Mouse (Mus musculus): ENCODE results near the gene Mrtfb.
"Not testable (repeated sequence)": the region's sequence is repeated elsewhere in the genome, so short reads cannot be mapped to it uniquely, and the experiment has no call there.

The Mrtfb gene

DNA sequence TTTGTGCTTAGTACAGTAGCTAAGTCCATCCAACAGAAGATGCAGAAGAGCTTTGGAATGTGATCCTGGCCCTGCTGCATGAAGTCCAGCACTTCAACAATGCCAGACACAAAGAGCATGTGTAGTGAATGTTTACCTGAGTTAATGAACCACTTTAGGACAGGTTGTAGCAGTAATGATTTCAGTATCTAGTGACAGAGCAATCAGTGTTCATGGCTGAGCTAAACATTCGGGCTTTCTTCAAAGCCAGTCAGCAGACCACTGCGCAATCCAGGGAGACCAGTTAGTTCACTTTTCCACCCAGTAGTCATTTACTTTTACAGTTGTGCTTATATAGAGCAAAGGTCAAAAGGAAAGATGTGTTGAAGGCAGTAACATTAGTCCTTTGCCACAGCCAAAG, 20.0 kb downstream of the Mrtfb start:
- no peak for DNase-seq (ENCODE audit: low spot score)

- DNase-seq (ENCODE audit: low spot score) = no peak
These were observed 20.6 kb downstream of the Mrtfb start for GRCm38 (mm10) chr16:13276709-13277399.

- DNase-seq (ENCODE audit: low spot score) = not testable (repeated sequence)
These were observed 30.1 kb downstream of the Mrtfb start for GRCm38 (mm10) chr16:13286425-13286824.

DNA sequence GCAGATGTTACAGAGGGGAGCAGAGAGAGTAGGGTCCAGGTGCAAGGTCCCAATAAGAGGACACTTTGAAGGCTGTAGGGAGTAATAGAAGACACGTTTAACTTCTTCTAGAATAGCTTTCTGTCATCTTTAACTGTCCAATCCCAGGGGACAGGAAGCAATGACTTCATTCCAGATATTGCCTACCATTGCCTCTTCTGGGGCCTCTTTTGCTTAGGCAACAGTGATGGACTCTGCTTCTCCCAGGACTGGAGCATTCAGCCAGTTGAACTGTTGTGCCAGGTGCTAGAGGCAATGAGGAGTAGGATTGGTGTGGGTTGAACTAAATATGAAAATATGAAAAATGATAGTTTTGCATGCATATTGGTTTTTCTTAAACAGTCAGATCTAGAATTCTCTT, 41.6 kb downstream of the Mrtfb start:
- no peak for DNase-seq (ENCODE audit: low spot score)

DNA sequence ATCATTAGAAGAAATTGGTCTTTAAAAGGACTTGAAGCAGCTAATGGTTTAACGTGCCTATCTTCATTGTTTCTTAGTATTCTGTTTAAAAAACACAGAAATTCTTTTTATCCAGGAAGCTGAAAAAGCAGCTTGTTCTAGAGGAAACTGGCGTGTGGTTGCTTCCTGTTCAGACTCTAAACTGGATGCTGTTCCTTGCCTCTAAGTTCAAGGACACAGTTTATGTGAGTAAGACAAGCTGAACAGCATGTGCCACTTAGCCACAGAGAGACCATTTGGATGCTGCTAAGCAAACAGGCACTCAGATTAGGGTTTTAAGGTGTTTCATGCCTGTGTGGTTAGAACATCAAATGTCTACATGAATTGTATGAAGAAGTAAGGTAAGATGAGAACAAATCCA, 42.7 kb downstream of the Mrtfb start:
- no peak for DNase-seq (ENCODE audit: low spot score)

GRCm38 (mm10) chr16:13306065-13306695, 49.9 kb downstream of the Mrtfb start:
- DNase-seq (ENCODE audit: low spot score) = no peak

DNA sequence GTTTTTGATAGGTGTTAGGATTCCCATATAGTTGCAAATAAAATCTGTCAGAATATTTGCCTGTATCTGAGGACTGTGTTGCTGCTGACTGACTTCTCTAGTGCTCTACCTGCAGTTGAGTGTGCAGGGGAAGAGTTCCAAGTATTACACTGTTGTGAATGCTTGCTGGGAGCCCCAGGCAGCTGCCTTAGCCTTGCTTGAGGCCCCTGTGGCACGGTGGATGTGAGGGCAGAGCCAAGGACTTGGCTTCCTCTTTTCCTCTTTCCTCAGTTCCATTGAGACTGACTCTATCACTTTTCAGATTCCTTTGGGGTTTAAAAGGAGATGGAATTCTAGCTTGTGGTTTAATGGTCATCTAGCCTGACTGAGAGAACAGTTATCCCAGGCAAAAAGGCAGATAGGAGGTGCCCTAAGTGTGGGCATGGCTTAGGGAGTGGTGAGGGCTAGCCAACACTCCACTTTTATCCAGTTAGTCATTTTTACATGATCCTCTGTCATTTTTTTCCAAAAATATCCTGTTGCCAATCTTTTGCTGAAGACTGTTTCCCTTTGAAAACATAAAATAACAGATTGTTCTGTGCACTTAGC, 53.9 kb downstream of the Mrtfb start:
- no peak for DNase-seq (ENCODE audit: low spot score)

DNA sequence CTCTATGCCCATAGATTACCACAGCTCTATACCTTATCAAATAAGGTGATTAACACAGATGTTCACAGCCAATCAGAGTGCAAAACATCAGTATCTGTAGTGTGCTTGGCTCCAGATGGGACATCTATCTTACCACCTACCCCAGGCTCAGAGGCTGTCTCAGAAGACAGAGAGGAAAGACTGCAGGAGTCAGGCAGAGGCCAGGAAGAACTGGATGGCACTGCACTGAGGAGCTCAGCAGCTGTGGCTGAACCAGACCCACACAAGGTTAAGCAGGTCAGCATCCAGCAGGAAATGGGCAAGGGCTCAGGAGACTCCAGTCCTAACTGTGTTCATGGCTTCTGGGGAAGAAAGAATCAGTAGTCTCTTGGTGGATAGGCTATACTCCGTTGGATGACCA, 55.1 kb downstream of the Mrtfb start:
- DNase-seq (ENCODE audit: low spot score) = no peak

DNA sequence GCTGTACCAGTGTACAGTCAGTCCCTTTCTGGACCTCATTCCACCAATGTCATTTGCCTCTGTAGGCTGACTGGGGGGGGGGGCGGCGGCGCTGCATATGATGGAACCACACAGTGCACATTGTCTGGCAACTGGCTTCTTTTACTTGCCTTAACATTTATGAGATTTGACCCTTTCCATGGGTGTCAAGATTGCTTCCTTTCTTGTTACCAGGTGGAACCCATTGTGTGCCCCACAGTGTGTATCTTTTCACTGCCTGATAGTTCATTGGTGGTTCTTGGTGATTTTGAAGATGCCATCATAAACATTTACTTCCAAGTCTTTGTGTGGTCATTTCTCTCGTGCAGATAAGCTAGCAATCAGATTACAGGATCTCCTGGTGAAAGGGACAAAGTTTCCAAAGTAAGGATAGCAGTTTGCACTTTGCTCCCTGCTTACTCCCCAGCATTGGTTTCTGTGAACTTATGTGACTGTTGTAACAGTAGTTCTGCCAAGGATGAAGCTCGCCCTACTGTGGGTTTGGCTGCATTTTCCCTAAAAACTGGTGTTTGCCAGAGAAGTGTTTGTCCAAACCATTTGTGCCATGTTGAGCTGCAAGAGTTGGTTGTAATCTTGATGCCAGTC, 56.9 kb downstream of the Mrtfb start:
- DNase-seq (ENCODE audit: low spot score) = no peak

GRCm38 (mm10) chr16:13323751-13324150, 67.5 kb downstream of the Mrtfb start:
- no peak for DNase-seq (ENCODE audit: low spot score)

DNA sequence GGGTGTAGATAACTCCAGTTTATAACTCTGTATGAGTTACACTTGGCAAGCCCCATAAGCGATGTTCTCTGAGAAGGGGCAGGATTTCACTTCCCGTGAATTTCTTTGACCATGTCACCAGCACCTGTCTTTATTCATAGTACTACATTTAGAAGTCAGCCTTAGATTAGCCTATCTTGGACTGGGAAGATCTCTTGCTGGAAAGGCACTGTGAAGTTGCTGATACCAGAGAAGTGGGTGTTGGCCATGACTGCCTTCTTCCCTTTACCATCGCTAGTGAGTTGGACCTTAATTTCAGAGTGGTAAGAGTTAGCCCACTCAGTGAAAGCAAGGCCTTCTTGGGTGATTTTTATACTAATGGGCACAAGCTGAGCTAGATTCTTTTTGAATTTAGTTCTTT, 70.3 kb downstream of the Mrtfb start:
- DNase-seq (ENCODE audit: low spot score) = no peak

DNA sequence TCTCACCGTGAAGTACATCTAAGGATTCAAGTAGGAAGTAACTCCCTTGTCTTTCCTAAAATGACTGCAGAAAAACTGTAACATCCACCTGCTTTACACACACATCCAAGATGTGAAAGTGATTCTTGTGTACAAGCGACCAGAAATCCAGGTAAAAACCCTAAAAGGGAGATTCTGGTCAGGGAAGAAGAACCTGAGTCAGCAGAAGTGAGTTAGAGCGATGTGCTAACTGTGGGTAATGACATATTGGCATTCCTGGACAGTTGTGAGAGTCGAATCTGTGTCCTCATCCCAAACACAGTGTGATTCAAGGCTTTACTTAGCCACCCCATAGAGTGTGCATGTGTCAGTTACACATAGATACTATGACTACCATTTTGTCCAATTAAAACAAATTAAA, 72.4 kb downstream of the Mrtfb start:
- DNase-seq (ENCODE audit: low spot score) = no peak

- no peak for DNase-seq (ENCODE audit: low spot score)
These were observed 73.4 kb downstream of the Mrtfb start for GRCm38 (mm10) chr16:13329640-13330039.

- no peak for DNase-seq (ENCODE audit: low spot score)
These were observed 74.0 kb downstream of the Mrtfb start for GRCm38 (mm10) chr16:13330221-13330659.

GRCm38 (mm10) chr16:13331898-13332297, 75.6 kb downstream of the Mrtfb start:
- DNase-seq (ENCODE audit: low spot score) = no peak

- DNase-seq (ENCODE audit: low spot score) = no peak
These were observed 76.3 kb downstream of the Mrtfb start for GRCm38 (mm10) chr16:13332536-13332935.

GRCm38 (mm10) chr16:13333781-13334341, 77.6 kb downstream of the Mrtfb start:
- no peak for DNase-seq (ENCODE audit: low spot score)

GRCm38 (mm10) chr16:13336503-13337230, 80.4 kb downstream of the Mrtfb start:
- DNase-seq (ENCODE audit: low spot score) = no peak

DNA sequence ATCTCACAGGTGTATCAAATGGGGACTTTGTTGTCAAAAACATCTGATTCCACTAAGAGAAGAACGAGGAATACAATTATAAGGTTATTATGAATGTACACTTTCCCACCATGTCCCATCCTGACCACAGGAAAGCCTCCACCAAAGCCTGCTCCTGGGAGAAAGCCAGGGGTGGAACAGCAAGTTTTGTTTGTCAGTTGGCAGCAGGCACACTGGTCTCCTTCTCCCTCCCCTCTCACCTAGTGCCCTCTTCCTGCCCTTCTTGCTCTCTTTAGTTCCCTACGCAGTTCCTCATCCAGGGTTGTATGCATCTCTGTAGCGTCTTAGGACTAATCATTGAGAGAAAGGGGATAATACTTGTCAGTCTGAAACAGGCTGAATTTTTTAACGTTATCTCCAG, 81.8 kb downstream of the Mrtfb start:
- DNase-seq (ENCODE audit: low spot score) = no peak

DNA sequence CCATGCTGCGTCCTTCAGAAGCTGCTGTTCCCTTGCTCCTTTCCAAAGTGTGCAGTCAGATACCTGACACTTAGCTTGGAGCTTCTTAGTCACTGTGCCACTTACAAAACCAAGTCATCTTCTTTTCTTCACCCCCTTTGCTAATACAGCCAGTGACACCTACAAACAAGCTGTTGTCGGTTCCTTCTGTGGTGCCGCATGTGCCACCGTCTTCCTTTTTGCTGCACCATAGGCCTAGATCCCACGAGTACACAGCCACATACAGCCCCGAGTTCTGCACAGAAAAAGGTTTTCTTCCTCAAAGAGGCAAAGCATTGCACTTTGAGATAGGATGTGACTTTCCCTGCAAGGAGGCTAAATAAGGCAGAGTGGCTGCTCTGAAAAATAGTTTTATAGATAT, 83.2 kb downstream of the Mrtfb start:
- DNase-seq (ENCODE audit: low spot score) = no peak

DNA sequence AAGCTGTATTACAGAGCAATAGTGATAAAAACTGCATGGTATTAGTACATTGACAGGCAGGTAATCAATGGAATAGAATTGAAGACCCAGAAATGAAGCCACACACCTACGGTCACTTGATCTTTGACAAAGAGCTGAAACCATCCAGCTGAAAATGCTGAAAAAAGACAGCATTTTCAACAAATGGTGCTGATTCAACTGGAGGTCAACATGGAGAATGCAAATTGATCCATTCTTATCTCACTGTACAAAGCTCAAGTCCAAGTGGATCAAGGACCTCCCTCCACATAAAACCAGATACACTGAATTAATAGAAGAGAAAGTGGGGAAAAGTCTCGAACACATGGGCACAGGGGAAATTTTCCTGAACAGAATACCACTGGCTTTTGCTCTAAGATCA, 89.5 kb downstream of the Mrtfb start:
- DNase-seq (ENCODE audit: low spot score) = not testable (repeated sequence)

- DNase-seq (ENCODE audit: low spot score) = no peak
These were observed 94.4 kb downstream of the Mrtfb start for GRCm38 (mm10) chr16:13350729-13351128.

Data from retina, embryonic 14.5 days (tissue).